In genomic region chr14:54426003-54426688, GRCm38 (mm10) we compare ENCODE assay signal across 8 mouse cellular contexts. TPM values are rescaled to one million over a fixed set of nuclear protein-coding genes. Genes with fewer than 3 reads are reported as not detected.
A peak's percentile ranks its signal among the peaks of the same experiment; 100 is the strongest.
DNase-seq lines count a peak whose midpoint lies in the region; ATAC-seq and TF ChIP-seq lines count a peak whose summit lies in the region.

No protein-coding gene starts in this region.

- H3K4me1 ChIP-seq in lung, postnatal 0 days (ENCODE audit: insufficient read depth, low read depth, low read length): peaks cover 16% of the 10 kb centered on the region; the same call in 1 of the 2 replicates
- peaks cover 35% of the 10 kb centered on the region for H3K4me1 ChIP-seq in limb, embryonic 13.5 days

- peak overlapping the region; percentile 87 for H3K4me2 ChIP-seq in lung, postnatal 0 days (replicated peaks; ENCODE audit: low read depth, low read length)
- peak overlapping the region; percentile 70 for H3K4me2 ChIP-seq in limb, embryonic 13.5 days (replicated peaks)

- peak; percentile 56 for DNase-seq in lung, postnatal 0 days (ENCODE audit: low spot score)
- DNase-seq in lung, postnatal 14 days: no peak
- peak; percentile 43 for DNase-seq in splenic B cell, adult 2 months (ENCODE audit: low read depth, low spot score)
- no peak for DNase-seq in retina, embryonic 14.5 days (ENCODE audit: low spot score)
- DNase-seq in kidney, postnatal 36 days: no peak
- DNase-seq in gastrocnemius, adult 18-20 months (ENCODE audit: low spot score): no peak

- TF ChIP-seq CTCF in lung, postnatal 0 days (IDR thresholded peaks at IDR 0.05): no peak

- ATAC-seq in lung, postnatal 0 days: peak; percentile 46
- 0 out of 2 replicates have a peak, but pooled peaks have one; percentile 9 for ATAC-seq in erythroblast, adult 5-6 weeks (replicated peaks; ENCODE audit: low FRiP score, poor library complexity, severe bottlenecking)
- peak; percentile 20; the same call in 1 of the 2 replicates for ATAC-seq in limb, embryonic 13.5 days (ENCODE audit: low FRiP score, low read depth)

- peak overlapping the region; percentile 80 for H3K4me3 ChIP-seq in lung, postnatal 0 days (ENCODE audit: low read depth, low read length)
- H3K4me3 ChIP-seq in limb, embryonic 13.5 days: peak overlapping the region; percentile 84

- peak overlapping the region; percentile 76 for H3K9ac ChIP-seq in lung, postnatal 0 days (replicated peaks; ENCODE audit: low read depth)
- H3K9ac ChIP-seq in limb, embryonic 13.5 days: peak overlapping the region; percentile 87

- no peaks in the 10 kb centered on the region for H3K9me3 ChIP-seq in lung, postnatal 0 days (ENCODE audit: low read length)
- no peaks in the 10 kb centered on the region for H3K9me3 ChIP-seq in limb, embryonic 13.5 days

- TF ChIP-seq EP300 in lung, postnatal 0 days (IDR thresholded peaks at IDR 0.05): peak; percentile 64

- H3K27me3 ChIP-seq in lung, postnatal 0 days (replicated peaks; ENCODE audit: insufficient read depth, low read length): no peaks in the 10 kb centered on the region
- H3K27me3 ChIP-seq in limb, embryonic 13.5 days: no peaks in the 10 kb centered on the region
- no peaks in the 10 kb centered on the region for H3K27me3 ChIP-seq in splenic B cell, adult 2 months (ENCODE audit: control insufficient read depth, insufficient read depth, low read length, poor library complexity, severe bottlenecking)

- H3K27ac ChIP-seq in lung, postnatal 0 days (ENCODE audit: low read length): peak overlapping the region; percentile 85
- H3K27ac ChIP-seq in limb, embryonic 13.5 days: peak overlapping the region; percentile 90

- no peaks in the 10 kb centered on the region for H3K36me3 ChIP-seq in lung, postnatal 0 days (ENCODE audit: insufficient read depth, low read length)
- peaks cover 9% of the 10 kb centered on the region for H3K36me3 ChIP-seq in limb, embryonic 13.5 days
- no peaks in the 10 kb centered on the region for H3K36me3 ChIP-seq in splenic B cell, adult 2 months (ENCODE audit: control insufficient read depth, insufficient read depth, low read length, poor library complexity, severe bottlenecking)

- 31% methylated on average over 14 of the region's 14 CpGs for WGBS in lung, postnatal 0 days
- 34% methylated on average over 14 of the region's 14 CpGs for WGBS in limb, embryonic 13.5 days

RNA-seq across cellular contexts. Expression of gene Mrpl52, which starts 0.6 kb away (rescaled TPM):
- 251 and 266 TPM in 2 replicates for polyA plus RNA-seq in lung, postnatal 0 days (2015; fragmentation: Nextera tagmentation; extraction: Ambion mirVana)
- total RNA-seq in erythroblast, adult 5-6 weeks (2015; ENCODE audit: low replicate concordance): 36.8 and 40.3 TPM in 2 replicates
- 18.0 and 27.6 TPM in 2 replicates for total RNA-seq in erythroblast, adult 5-6 weeks (2017; ENCODE audit: low replicate concordance)
- polyA plus RNA-seq in limb, embryonic 13.5 days (2015; fragmentation: Nextera tagmentation; extraction: Ambion mirVana): 224 and 233 TPM in 2 replicates
- total RNA-seq in gastrocnemius, adult 18-20 months (2021): 100 to 1,000 TPM in 1 of 2 experiments, 10 to 100 TPM in 1; 100.0 to 110 TPM

RNA-seq across cellular contexts. Expression of gene Mmp14, which starts 5.3 kb away (rescaled TPM):
- polyA plus RNA-seq in lung, postnatal 0 days (2015; fragmentation: Nextera tagmentation; extraction: Ambion mirVana): 150 and 155 TPM in 2 replicates
- total RNA-seq in erythroblast, adult 5-6 weeks (2015; ENCODE audit: low replicate concordance): 0.84 and 3.5 TPM in 2 replicates
- total RNA-seq in erythroblast, adult 5-6 weeks (2017; ENCODE audit: low replicate concordance): 1.7 and 2.0 TPM in 2 replicates
- 198 and 204 TPM in 2 replicates for polyA plus RNA-seq in limb, embryonic 13.5 days (2015; fragmentation: Nextera tagmentation; extraction: Ambion mirVana)
- total RNA-seq in gastrocnemius, adult 18-20 months (2021): 10 to 100 TPM in 1 of 2 experiments, 1 to 10 TPM in 1; 7.3 to 10.6 TPM

RNA-seq across cellular contexts. Expression of gene Slc7a7, which starts 8.6 kb away (rescaled TPM):
- 20.7 and 24.3 TPM in 2 replicates for polyA plus RNA-seq in lung, postnatal 0 days (2015; fragmentation: Nextera tagmentation; extraction: Ambion mirVana)
- 2.7 and 7.5 TPM in 2 replicates for total RNA-seq in erythroblast, adult 5-6 weeks (2015; ENCODE audit: low replicate concordance)
- total RNA-seq in erythroblast, adult 5-6 weeks (2017; ENCODE audit: low replicate concordance): 5.6 and 6.0 TPM in 2 replicates
- polyA plus RNA-seq in limb, embryonic 13.5 days (2015; fragmentation: Nextera tagmentation; extraction: Ambion mirVana): 5.1 and 6.1 TPM in 2 replicates
- total RNA-seq in gastrocnemius, adult 18-20 months (2021): under 1 TPM; 0.52 to 0.73 TPM

RNA-seq across cellular contexts. Expression of gene Lrp10, which starts 37.8 kb away (rescaled TPM):
- 92.5 and 96.5 TPM in 2 replicates for polyA plus RNA-seq in lung, postnatal 0 days (2015; fragmentation: Nextera tagmentation; extraction: Ambion mirVana)
- total RNA-seq in erythroblast, adult 5-6 weeks (2015; ENCODE audit: low replicate concordance): 6.7 and 10.9 TPM in 2 replicates
- 12.2 and 13.9 TPM in 2 replicates for total RNA-seq in erythroblast, adult 5-6 weeks (2017; ENCODE audit: low replicate concordance)
- polyA plus RNA-seq in limb, embryonic 13.5 days (2015; fragmentation: Nextera tagmentation; extraction: Ambion mirVana): 31.0 and 34.4 TPM in 2 replicates
- total RNA-seq in gastrocnemius, adult 18-20 months (2021): 10 to 100 TPM; 28.5 to 31.2 TPM

RNA-seq across cellular contexts. Expression of gene Rem2, which starts 49.8 kb away (rescaled TPM):
- polyA plus RNA-seq in lung, postnatal 0 days (2015; fragmentation: Nextera tagmentation; extraction: Ambion mirVana): 11.9 and 16.0 TPM in 2 replicates
- not detected in 2 replicates for total RNA-seq in erythroblast, adult 5-6 weeks (2015; ENCODE audit: low replicate concordance)
- total RNA-seq in erythroblast, adult 5-6 weeks (2017; ENCODE audit: low replicate concordance): not detected in 2 replicates
- polyA plus RNA-seq in limb, embryonic 13.5 days (2015; fragmentation: Nextera tagmentation; extraction: Ambion mirVana): 2.8 and 3.2 TPM in 2 replicates
- total RNA-seq in gastrocnemius, adult 18-20 months (2021): not detected

Comparison
In these comparisons a context has a peak if more than half of its experiments do, and no peak if none do; other contexts are left out.
1. DNase-seq: peak in lung, postnatal 0 days (single experiment) and splenic B cell, adult 2 months (single experiment); none in lung, postnatal 14 days (single experiment), retina, embryonic 14.5 days (single experiment), kidney, postnatal 36 days (0 of 2) and gastrocnemius, adult 18-20 months (single experiment).
2. Peak in every context shown above with its lines, with median percentiles within 50 percentile points of each other: ATAC-seq.